Mouse (Mus musculus) ES-Bruce4 (cell line): Measurements from ENCODE around the gene Sorcs2. TPM values are rescaled to one million over a fixed set of nuclear protein-coding genes. Genes with fewer than 3 reads are reported as not detected.

ENCODE experiments used
- H3K27ac ChIP-seq: 2 replicates; pipeline ENCODE4 v1.5.1; 2012; ENCODE audit warnings: low read length, inconsistent platforms; ENCODE audit not compliant: insufficient read depth
- H3K27me3 ChIP-seq: 2 replicates; pipeline ENCODE4 v1.6.1; 2012; ENCODE audit warnings: mild to moderate bottlenecking, low read length, inconsistent platforms; ENCODE audit not compliant: control insufficient read depth, poor library complexity, insufficient read depth, severe bottlenecking
- H3K36me3 ChIP-seq: 2 replicates; pipeline ENCODE4 v1.6.1; 2012; ENCODE audit warnings: inconsistent platforms, mild to moderate bottlenecking, low read length, moderate library complexity; ENCODE audit not compliant: control insufficient read depth, poor library complexity, insufficient read depth, severe bottlenecking
- H3K4me1 ChIP-seq: one replicate; pipeline ENCODE4 v1.8.1; 2011; ENCODE audit warnings: low read length; ENCODE audit not compliant: control insufficient read depth, insufficient read depth
- H3K4me3 ChIP-seq: 2 replicates; pipeline ENCODE4 v1.5.1; 2011; ENCODE audit warnings: low read depth, mild to moderate bottlenecking, low read length
- H3K9ac ChIP-seq: 2 replicates; pipeline ENCODE4 v1.6.1; 2012; ENCODE audit warnings: low read depth, mild to moderate bottlenecking, inconsistent platforms; ENCODE audit not compliant: poor library complexity, severe bottlenecking
- H3K9me3 ChIP-seq: replicated peaks from 2 replicates; pipeline ENCODE4 v1.6.1; 2012; ENCODE audit warnings: mild to moderate bottlenecking, low read length, inconsistent platforms; ENCODE audit not compliant: control insufficient read depth, poor library complexity, insufficient read depth, severe bottlenecking
- CTCF ChIP-seq: IDR thresholded peaks from one replicate; pipeline ENCODE4 v1.8.1; 2011; ENCODE audit warnings: low read depth, low read length
- EP300 ChIP-seq: IDR thresholded peaks from 2 replicates; pipeline ENCODE4 v1.6.1; 2011; ENCODE audit warnings: low read depth, low read length; ENCODE audit not compliant: insufficient read depth
- POLR2A ChIP-seq: IDR thresholded peaks from one replicate; pipeline ENCODE4 v1.8.1; 2011; ENCODE audit warnings: low read length; ENCODE audit not compliant: insufficient read depth
- polyA plus RNA-seq: library from polyadenylated mRNA; stranded (reverse); fragments of >200 nt; gene quantifications from 2 replicates; pipeline ENCODE4 v1.2.4, GENCODE M21; 2011; ENCODE audit warnings: low read depth; ENCODE audit not compliant: missing spikeins, insufficient read depth, insufficient read length

Sorcs2 gene
- polyA plus RNA-seq, 1 experiment, result 1.2 TPM

GRCm38 (mm10) chr5:36228405-36229370 lies 169.3 kb downstream of the Sorcs2 start:
- H3K4me3 ChIP-seq, result no peak overlapping the region
- H3K4me1 ChIP-seq, result no peaks in the 10 kb centered on the region
- TF ChIP-seq CTCF (no peak), POLR2A (no peak), EP300 (no peak)
- no peak overlapping the region for H3K27ac ChIP-seq
- H3K9ac ChIP-seq, result no peak overlapping the region
- H3K27me3 ChIP-seq, result no peaks in the 10 kb centered on the region
- no peaks in the 10 kb centered on the region for H3K9me3 ChIP-seq
- no peaks in the 10 kb centered on the region for H3K36me3 ChIP-seq

GRCm38 (mm10) chr5:36226296-36226695 lies 171.6 kb downstream of the Sorcs2 start:
- no peaks in the 10 kb centered on the region for H3K4me1 ChIP-seq
- no peak overlapping the region for H3K27ac ChIP-seq

GRCm38 (mm10) chr5:36225855-36226254 lies 172.1 kb downstream of the Sorcs2 start:
- no peak overlapping the region for H3K4me3 ChIP-seq
- no peaks in the 10 kb centered on the region for H3K27me3 ChIP-seq
- no peaks in the 10 kb centered on the region for H3K9me3 ChIP-seq
- no peaks in the 10 kb centered on the region for H3K4me1 ChIP-seq
- TF ChIP-seq POLR2A (no peak), EP300 (no peak), CTCF (no peak)
- H3K36me3 ChIP-seq, result no peaks in the 10 kb centered on the region
- H3K9ac ChIP-seq, result no peak overlapping the region
- H3K27ac ChIP-seq, result no peak overlapping the region

More at GRCm38 (mm10) chr5:36226296-36226695, 171.6 kb downstream of the Sorcs2 start:
- no peaks in the 10 kb centered on the region for H3K27me3 ChIP-seq
- H3K9ac ChIP-seq, result no peak overlapping the region
- no peaks in the 10 kb centered on the region for H3K36me3 ChIP-seq
- TF ChIP-seq CTCF (no peak), EP300 (no peak), POLR2A (no peak)
- no peak overlapping the region for H3K4me3 ChIP-seq
- no peaks in the 10 kb centered on the region for H3K9me3 ChIP-seq

- Histone ChIP-seq H3K27ac (no peak overlapping the region), H3K27me3 (no peaks in the 10 kb centered on the region), H3K4me1 (no peaks in the 10 kb centered on the region), H3K9me3 (no peaks in the 10 kb centered on the region), H3K9ac (no peak overlapping the region), H3K36me3 (no peaks in the 10 kb centered on the region), H3K4me3 (no peak overlapping the region)
- TF ChIP-seq EP300 (no peak), CTCF (peak; percentile 51)
Measured at GRCm38 (mm10) chr5:36223787-36224186, 174.2 kb downstream of the Sorcs2 start.

- Histone ChIP-seq H3K4me3 (no peak overlapping the region), H3K36me3 (no peaks in the 10 kb centered on the region), H3K27ac (no peak overlapping the region), H3K9ac (no peak overlapping the region), H3K4me1 (no peaks in the 10 kb centered on the region), H3K27me3 (no peaks in the 10 kb centered on the region), H3K9me3 (no peaks in the 10 kb centered on the region)
- no peak for TF ChIP-seq EP300
- TF ChIP-seq CTCF, result no peak
- TF ChIP-seq POLR2A, result no peak
Measured at GRCm38 (mm10) chr5:36220626-36221025, 177.3 kb downstream of the Sorcs2 start.

- Histone ChIP-seq H3K36me3 (no peaks in the 10 kb centered on the region), H3K27me3 (no peaks in the 10 kb centered on the region), H3K27ac (no peak overlapping the region), H3K9ac (no peak overlapping the region), H3K4me1 (no peaks in the 10 kb centered on the region), H3K9me3 (no peaks in the 10 kb centered on the region), H3K4me3 (no peak overlapping the region)
- TF ChIP-seq CTCF (no peak), POLR2A (no peak)
Measured at GRCm38 (mm10) chr5:36220105-36220504, 177.8 kb downstream of the Sorcs2 start.
